Mouse (Mus musculus): ENCODE results near the gene Ipo8.

Gene Ipo8

GRCm38 (mm10) chr6:148830748-148831727, at the start of gene Ipo8:
Ipo8 (minus strand) TSS chr6:148831467.
- peak; percentile 73 for DNase-seq (ENCODE audit: low spot score)

GRCm38 (mm10) chr6:148873911-148874310, 42.6 kb upstream of the Ipo8 start:
- DNase-seq (ENCODE audit: low spot score) = no peak

GRCm38 (mm10) chr6:148845629-148846028, 14.4 kb upstream of the Ipo8 start:
- DNase-seq (ENCODE audit: low spot score) = no peak

- no peak for DNase-seq (ENCODE audit: low spot score)
Observed at GRCm38 (mm10) chr6:148841760-148842159, 10.5 kb upstream of the Ipo8 start.

GRCm38 (mm10) chr6:148838460-148838859, 7.2 kb upstream of the Ipo8 start:
- no peak for DNase-seq (ENCODE audit: low spot score)

- no peak for DNase-seq (ENCODE audit: low spot score)
Observed at GRCm38 (mm10) chr6:148831728-148832121, 458 bp upstream of the Ipo8 start.

GRCm38 (mm10) chr6:148830355-148830747, 916 bp downstream of the Ipo8 start:
- DNase-seq (ENCODE audit: low spot score) = no peak

GRCm38 (mm10) chr6:148826119-148826518, 5.1 kb downstream of the Ipo8 start:
- no peak for DNase-seq (ENCODE audit: low spot score)

- DNase-seq (ENCODE audit: low spot score) = no peak
Observed at GRCm38 (mm10) chr6:148818624-148819343, 12.5 kb downstream of the Ipo8 start.

- no peak for DNase-seq (ENCODE audit: low spot score)
Observed at GRCm38 (mm10) chr6:148816751-148817150, 14.5 kb downstream of the Ipo8 start.

- no peak for DNase-seq (ENCODE audit: low spot score)
Observed at GRCm38 (mm10) chr6:148811117-148811516, 20.1 kb downstream of the Ipo8 start.

GRCm38 (mm10) chr6:148799773-148800172, 31.5 kb downstream of the Ipo8 start:
- no peak for DNase-seq (ENCODE audit: low spot score)

- DNase-seq (ENCODE audit: low spot score) = no peak
Observed at GRCm38 (mm10) chr6:148795145-148795544, 36.1 kb downstream of the Ipo8 start.

GRCm38 (mm10) chr6:148789010-148789673, 42.1 kb downstream of the Ipo8 start:
- no peak for DNase-seq (ENCODE audit: low spot score)

- DNase-seq (ENCODE audit: low spot score) = no peak
Observed at GRCm38 (mm10) chr6:148786186-148786585, 45.1 kb downstream of the Ipo8 start.

- DNase-seq (ENCODE audit: low spot score) = no peak
Observed at GRCm38 (mm10) chr6:148784418-148784817, 46.8 kb downstream of the Ipo8 start.

GRCm38 (mm10) chr6:148776236-148776635, 55.0 kb downstream of the Ipo8 start:
- no peak for DNase-seq (ENCODE audit: low spot score)

GRCm38 (mm10) chr6:148771423-148771822, 59.8 kb downstream of the Ipo8 start:
- no peak for DNase-seq (ENCODE audit: low spot score)

GRCm38 (mm10) chr6:148768419-148768818, 62.8 kb downstream of the Ipo8 start:
- DNase-seq (ENCODE audit: low spot score) = no peak

GRCm38 (mm10) chr6:148767228-148767627, 64.0 kb downstream of the Ipo8 start:
- no peak for DNase-seq (ENCODE audit: low spot score)

GRCm38 (mm10) chr6:148761967-148762712, 69.1 kb downstream of the Ipo8 start:
- DNase-seq (ENCODE audit: low spot score) = no peak

GRCm38 (mm10) chr6:148761475-148761874, 69.8 kb downstream of the Ipo8 start:
- no peak for DNase-seq (ENCODE audit: low spot score)
